Mouse (Mus musculus): Measurements from ENCODE around the gene Fbxw10.

The Fbxw10 gene

DNA sequence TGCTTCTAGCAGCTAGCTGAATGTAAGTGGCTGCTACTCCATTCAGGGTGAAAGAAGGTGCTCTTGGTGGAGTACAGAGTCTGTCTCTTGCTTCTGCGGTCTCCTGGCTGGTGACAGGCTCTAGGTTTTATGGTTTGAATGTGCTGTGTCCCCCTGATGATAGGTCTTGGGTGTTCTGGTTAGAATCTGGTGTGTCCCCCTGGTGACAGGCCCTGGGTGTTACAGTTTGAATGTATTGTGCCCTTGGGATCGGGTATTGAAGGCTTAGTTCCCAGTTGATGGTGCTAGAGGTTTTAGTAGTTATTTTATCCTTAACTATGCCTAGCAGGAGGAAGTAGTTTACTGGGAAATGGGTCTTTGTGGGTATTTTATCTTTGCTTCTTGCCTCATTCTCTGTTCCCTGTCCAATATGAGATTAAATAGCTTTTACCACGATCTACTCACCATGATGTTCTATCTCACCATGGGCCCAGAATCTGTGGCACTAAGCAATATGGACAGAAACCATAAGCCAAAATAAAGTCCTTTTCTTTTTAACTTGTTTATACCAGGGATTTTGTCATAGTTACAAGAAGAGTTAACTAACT lies 62.9 kb downstream of the Fbxw10 start:
- DNase-seq (ENCODE audit: low spot score), result no peak

DNA sequence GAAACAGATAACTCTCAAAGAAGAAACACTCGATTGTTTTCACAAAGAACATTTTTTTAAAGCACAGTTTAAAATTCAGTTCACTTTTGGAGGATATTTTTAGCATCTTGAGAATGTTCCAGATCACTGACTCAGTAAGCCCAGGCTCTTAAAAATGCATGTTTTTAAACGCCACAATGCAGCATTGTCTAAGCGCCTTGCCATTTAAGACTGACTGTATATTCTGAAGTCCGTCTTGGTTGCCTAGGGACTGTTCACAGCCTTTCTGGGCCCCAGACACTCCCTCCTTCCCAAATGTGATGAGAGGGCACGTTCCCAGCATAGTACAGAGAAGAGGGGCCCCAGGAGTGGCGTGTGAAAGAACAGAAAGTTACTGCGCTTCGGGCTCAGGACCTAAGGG lies 64.5 kb downstream of the Fbxw10 start:
- DNase-seq (ENCODE audit: low spot score), result no peak

DNA sequence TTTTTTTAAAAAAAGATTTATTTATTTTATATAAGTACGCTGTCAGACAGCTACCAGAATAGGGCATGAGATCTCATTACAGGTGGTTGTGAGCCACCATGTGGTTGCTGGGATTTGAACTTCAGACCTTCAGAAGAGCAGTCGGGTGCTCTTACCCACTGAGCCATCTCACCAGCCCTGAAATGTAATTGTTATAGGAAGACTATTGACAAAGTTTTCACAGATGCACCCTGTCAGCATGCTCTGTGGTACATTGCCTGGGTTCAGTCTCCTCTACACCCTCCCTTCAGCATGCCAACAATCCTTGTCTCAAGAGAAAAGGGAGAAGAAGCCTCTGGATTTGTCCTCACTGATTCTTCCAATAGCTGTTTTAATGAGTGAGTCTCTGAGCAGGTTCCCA lies 66.3 kb downstream of the Fbxw10 start:
- DNase-seq (ENCODE audit: low spot score), result no peak

DNA sequence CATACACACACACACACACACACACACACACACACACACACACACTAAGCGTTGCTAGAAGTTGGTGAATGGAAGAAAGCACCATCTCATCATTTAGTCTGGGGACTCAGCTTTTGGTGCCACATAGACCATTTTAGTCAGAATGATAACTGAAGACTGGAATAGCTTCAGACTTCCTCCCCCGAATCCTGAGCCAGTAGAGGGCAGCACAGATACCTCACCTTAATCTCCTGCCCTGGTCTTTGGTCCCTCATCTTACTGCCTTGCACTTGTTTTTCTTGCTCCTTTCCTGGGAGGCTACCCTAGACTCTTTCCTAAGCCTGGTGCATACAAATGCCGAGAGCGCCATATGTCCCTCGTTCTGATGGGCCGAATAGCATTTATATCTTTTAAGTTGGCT lies 67.7 kb downstream of the Fbxw10 start:
- no peak for DNase-seq (ENCODE audit: low spot score)

DNA sequence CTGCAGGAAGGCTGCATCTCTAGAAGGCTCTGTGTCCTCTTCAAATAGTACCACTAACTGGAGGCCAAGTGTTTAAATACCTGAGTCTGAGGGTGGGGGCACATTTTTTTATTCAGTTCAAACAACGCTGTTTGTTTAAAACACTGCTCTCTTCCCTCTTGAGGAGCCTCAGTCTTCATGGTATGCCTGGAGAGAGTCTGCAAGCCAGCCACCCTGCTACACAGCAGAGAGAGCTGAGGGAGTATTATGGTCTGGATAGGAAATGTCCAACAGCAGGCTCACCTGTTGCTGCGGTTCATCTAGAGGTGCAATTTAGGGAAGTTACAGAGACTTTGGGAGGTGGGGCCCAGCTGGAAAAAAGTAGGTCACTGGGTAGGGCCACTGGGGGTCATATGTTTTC lies 68.6 kb downstream of the Fbxw10 start:
- no peak for DNase-seq (ENCODE audit: low spot score)

DNA sequence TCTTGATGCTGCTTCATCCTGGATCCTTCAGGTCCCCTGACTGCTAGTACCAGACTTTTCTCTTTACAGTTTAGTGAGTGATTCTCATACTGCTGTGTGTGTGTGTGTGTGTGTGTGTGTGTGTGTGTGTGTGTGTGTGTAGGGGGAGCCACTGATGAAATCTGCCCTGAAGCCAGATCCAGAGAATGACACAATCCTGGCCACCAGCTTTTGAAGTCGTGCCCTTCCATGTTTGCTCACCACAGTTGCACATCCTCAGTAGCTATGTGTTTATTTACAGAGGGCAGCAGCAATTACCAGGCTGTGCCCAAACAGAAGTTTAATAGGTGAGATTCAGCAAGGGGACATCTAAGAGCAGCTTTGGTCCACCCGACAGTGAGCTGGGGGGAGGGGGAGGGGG lies 69.9 kb downstream of the Fbxw10 start:
- DNase-seq (ENCODE audit: low spot score), result no peak

DNA sequence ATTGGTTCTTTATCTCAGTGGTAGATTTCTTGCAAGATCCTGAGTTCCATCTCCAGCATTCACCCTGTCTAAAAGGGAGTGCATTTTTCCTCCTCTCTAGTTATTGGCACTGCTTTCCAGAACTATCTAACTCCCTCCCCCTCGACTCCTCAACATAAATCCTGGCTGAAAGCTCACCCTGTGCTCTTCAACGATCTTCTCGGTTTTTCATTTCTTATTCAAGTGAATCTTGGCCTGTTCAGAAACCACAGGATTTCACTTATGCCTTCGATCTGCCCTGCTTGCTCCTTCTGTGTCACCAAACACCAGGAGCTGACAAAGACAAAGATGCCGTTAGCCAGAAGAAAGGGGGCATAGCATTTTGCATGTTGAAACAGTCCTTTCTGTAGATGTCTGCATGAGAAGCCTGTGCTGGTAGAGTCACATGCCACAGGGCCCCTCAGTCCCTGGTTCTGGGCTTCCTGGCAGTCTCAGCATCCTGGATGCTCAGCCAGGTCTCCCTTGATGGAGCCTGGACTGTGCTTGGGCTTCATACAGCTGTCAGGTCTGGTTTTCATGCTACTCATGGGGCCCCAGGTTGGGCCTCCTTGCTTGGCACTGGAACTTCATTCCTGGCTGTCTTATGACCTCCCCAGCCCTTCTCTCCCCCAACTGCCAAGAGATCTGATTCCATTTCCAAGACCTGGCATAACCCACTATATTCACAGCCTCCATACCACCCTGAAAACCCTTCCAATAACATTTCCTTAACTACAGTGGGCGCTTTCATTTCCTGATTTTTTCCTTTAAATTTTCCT lies 73.3 kb downstream of the Fbxw10 start:
- DNase-seq (ENCODE audit: low spot score), result no peak

DNA sequence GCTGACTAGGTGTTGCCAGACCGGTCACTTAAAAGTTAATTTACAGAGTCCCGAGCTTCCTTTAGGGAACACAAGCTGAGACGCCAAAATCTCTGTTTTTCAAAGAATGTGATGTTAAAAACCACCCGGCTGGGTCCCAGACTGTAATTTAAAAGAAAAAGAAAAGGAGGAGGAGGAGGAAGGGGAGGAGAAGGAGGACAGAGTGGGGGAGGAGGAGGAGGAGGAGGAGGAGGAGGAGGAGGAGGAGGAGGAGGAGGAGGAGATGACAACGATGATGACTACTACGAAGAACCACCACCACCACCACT lies 73.8 kb downstream of the Fbxw10 start:
- no peak for DNase-seq (ENCODE audit: low spot score)

DNA sequence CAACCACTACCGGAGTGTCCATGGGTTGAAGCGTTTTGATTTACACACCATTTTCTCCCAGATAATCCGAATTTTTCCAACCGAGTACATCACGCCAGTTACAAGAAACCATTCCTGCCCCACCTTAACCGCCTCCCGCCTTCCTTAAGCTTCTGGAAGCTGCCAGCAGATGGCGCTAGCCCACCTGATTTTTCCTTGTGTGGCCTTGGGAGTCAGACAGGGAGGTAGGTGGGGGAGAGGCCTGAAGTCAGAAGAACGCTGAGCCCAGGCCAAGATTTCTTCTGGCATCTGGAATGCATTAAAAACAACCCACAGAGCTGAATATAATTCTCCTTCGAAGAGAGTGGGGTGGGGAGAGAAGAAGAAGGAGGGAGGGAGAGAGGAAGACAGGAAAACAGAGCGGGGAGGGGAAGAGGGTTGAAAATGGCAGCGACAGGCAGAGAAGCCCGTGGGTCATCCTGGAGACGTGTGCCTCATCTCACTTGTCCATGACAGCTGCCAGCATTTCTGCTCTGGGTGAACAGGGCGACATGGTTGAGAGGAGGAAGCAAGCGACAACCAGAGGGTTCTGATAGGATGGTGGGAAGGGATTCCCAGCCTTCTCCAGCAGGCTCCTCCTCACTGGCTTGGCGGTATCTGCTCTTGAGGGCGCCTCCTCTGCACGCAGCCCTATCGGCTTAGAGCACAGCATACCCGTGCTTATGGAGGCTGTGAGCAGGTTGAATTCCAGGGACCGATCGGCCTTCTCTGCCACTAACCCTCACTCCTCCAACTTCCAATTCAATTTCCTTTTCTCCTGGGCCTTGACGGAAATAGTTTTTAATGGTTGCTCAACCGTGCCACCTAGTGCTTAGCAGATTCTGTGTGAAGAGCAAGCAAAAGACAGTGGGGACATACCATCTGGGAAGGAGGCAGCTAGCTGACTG lies 74.4 kb downstream of the Fbxw10 start:
- DNase-seq (ENCODE audit: low spot score), result peak; percentile 86

DNA sequence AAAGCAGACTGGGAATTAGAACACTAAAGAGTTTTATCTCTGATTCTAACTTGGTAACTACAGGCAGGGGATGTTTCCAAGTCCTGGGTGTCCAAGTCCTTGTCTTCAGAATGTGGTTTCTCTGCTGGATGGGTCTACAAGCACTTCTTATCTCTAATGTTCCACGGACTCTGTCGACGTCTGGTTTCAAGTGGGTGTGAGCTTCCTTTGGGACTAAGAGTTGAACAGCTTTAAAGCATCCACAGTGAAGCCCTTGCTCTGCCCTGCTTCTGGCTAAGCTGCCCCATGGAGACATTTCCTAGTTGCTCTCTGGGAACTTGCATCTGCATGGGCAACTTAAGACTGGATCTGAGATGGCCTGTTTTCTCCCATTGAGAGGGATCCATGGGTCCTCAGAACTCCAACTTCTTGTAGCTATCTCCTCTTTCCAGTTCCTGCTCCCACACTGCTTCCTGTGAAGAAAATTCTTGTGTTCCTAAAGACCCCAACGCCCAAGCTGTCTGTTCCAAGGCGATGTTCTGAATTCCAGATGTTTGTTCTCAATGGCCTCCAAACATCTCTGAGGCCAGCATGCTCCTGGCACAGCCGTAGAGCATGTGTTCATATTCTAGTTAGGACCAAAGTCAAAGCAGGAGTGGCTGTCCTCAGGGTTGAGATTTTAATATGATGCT lies 77.4 kb downstream of the Fbxw10 start:
- no peak for DNase-seq (ENCODE audit: low spot score)
